Mouse (Mus musculus) frontal cortex, postnatal 10 days (tissue): ENCODE results near the gene Rsph10b.

ENCODE experiments used
- DNase-seq, 2 experiments: peaks; one replicate each; pipeline ENCODE4 v3.0.0; 2022; ENCODE audit warnings: low spot score in 2 of 2, mixed read lengths in 1 of 2

The Rsph10b gene

DNA sequence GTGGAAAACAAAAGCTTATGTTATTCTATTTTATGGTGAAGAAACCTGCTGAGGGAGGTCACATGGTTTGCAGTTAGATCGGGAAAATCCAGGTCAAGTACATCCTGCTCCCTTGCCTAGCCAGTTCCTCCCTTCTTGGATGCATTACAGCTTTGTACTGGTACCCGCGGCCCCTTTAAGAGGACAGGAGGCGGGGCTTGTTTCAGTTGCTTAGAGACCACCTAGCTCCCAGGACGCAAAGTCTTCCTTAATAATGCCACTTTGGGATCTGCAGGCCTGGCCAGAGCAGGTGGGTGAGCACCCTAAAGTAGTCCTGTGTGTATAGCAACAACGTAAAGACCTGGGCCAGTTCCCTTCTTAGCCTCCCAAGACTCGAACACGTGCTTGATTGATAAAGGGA, at the start of gene Rsph10b:
TSS of gene Rsph10b (plus strand) at position 205 of the 400 bp plus-strand sequence.
- no peak for DNase-seq

DNA sequence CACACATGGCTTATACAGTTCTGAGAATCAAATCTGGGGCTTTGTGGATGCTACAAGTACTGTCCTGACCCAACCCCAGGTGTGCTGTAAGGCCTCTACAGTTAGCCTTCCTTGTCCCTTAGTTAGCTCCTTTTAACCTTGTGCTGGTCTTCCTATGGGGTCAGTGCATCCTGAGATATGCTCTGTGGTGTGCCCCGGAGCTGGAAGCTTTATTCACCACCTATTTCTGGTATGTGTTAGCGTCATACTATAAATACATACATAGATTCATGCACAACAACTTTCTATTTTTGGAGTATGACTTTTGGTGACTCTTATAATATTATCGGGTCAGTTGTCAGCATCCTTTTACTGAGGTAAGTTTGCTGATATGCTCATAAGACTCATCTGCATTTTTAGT, 47.6 kb upstream of the Rsph10b start:
- no peak for DNase-seq

- DNase-seq, result no peak
Measured at GRCm38 (mm10) chr5:143890741-143891140, 42.1 kb upstream of the Rsph10b start.

DNA sequence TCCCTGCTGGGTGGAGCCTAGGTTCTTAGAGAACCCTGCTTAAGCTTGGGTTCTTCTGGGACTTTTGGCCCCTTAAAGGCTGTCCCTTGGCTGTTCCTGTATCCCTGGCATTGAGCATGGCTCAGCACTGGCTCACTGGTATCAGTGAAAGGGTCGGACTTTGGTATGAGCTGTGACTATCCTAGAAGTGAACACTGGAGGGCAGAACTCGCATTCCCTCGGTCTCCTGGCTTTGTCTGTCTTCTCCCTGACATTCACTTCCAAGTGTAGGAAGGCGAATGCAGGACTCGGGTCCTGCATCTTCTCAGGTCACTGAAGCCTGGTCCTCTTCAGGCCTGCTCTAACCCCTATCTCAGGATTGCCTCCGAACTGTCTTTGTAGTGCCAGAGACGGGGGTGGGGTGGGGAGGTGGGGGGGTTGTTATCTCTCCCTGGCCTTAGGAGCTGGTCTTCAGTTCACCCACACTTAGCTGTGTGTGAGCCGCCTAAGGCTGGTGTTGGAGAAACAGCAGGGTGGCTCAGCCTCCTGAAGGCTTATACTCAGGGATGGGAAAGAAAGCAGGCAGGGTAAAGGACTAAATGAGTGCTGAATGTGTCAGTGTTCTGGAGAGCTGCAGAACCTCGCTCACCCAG, 40.5 kb upstream of the Rsph10b start:
- DNase-seq, result no peak

GRCm38 (mm10) chr5:143893396-143893795, 39.4 kb upstream of the Rsph10b start:
- DNase-seq, result no peak

- DNase-seq, result no peak
Measured at GRCm38 (mm10) chr5:143897635-143898330, 35.1 kb upstream of the Rsph10b start, which contains the start of gene Ankrd61. Ankrd61 (minus strand) TSS chr5:143897685.

DNA sequence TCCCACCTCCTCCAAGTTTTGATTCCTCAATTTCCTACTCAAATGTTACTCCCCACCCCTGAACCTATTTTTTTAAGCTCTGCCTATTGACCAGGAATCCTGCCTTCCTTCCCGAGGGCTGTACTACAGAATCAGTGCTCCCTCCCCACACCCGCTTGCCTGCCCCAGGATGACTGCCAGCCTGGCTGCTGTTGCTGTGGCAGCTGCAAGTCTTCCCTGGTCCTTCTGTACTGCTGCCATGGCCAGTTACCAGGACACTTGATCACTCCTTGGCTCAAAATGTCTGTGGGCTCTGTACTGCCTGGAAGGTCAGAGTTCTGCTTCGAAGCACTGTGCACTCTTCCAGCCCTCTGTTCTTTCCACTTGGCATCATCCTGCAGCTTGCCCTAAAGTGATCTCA, 30.7 kb upstream of the Rsph10b start:
- peak; percentile 33 to 35 for DNase-seq

- DNase-seq, result no peak
Measured at GRCm38 (mm10) chr5:143903813-143904212, 29.0 kb upstream of the Rsph10b start.

GRCm38 (mm10) chr5:143906429-143906828, 26.4 kb upstream of the Rsph10b start:
- no peak for DNase-seq

- no peak for DNase-seq
Measured at GRCm38 (mm10) chr5:143908926-143909325, 23.9 kb upstream of the Rsph10b start.

GRCm38 (mm10) chr5:143909417-143910400, 23.1 kb upstream of the Rsph10b start, which contains the start of the genes Aimp2 and Pms2:
Aimp2 (minus strand) TSS chr5:143909847.
Pms2 (plus strand) TSS chr5:143909964.
- peak; percentile 96 to 97 for DNase-seq

GRCm38 (mm10) chr5:143916221-143916620, 16.6 kb upstream of the Rsph10b start:
- no peak for DNase-seq

GRCm38 (mm10) chr5:143917418-143917817, 15.4 kb upstream of the Rsph10b start:
- no peak for DNase-seq

GRCm38 (mm10) chr5:143918120-143918519, 14.7 kb upstream of the Rsph10b start:
- no peak for DNase-seq

- DNase-seq, result no peak
Measured at GRCm38 (mm10) chr5:143924781-143925452, 7.9 kb upstream of the Rsph10b start.

DNA sequence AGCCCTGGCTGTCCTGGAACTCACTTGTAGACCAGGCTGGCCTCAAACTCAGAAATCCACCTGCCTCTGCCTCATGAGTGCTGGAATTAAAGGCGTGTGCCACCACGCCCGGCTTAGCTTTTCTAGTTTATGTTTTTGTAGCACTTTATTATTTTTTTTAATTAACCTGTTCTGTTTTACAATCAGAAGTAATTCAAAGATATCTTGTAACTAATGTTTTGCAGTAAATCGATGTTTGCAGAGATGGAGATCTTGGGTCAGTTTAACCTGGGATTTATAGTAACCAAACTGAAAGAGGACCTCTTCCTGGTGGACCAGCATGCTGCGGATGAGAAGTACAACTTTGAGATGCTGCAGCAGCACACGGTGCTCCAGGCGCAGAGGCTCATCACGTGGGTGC, 5.0 kb upstream of the Rsph10b start, which contains the start of gene Gm42421:
TSS of gene Gm42421 (plus strand) at position 301 of the 400 bp plus-strand sequence.
- DNase-seq, result no peak

DNA sequence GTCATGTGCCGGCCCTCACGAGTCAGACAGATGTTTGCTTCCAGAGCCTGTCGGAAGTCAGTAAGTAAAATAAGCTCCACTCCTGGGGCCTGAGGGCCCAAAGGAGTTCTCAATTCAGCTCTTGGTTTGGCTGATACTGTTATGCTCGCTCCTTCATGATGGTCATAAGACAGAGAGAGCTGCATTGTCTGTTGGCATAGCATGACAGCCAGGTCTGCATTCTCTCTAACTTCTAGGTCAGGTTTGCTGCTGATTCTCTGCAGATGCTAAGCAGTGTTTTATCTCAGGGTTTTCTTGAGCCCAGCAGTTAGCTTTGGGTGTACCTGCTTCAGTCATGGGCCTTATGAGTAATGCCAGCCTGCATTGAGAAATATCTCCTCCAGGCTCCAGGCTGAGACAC, 3.5 kb upstream of the Rsph10b start:
- DNase-seq, result no peak

GRCm38 (mm10) chr5:143930656-143931055, 2.2 kb upstream of the Rsph10b start:
- DNase-seq, result no peak

- no peak for DNase-seq
Measured at GRCm38 (mm10) chr5:143931863-143932580, 813 bp upstream of the Rsph10b start.

DNA sequence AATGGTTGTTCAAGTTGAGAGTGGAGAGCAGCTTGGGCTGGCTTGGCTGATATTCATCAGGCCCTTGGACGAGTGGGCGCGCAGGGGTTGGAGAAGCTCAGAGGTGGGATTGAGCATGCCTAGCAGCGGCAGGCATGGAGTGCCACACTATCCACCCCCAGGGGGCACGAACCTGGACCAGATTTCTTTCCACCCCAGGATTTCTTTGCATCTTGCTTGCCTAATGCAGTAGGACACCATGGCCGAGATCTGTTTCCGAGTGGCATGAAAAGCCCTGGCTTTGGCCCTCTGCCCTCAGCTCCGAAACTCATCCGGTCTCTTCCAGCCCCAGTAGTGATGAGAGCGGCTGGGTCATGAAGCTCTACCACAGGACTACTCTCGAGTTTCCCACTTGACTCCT, 579 bp downstream of the Rsph10b start:
- DNase-seq, result no peak

- no peak for DNase-seq
Measured at GRCm38 (mm10) chr5:143933875-143934274, 1.0 kb downstream of the Rsph10b start.
